Mouse (Mus musculus) gastrocnemius, adult 8-10 months (tissue): ENCODE measurements around the gene Defb29. TPM values are rescaled to one million over a fixed set of nuclear protein-coding genes. Genes with fewer than 3 reads are reported as not detected.

Source experiments
- DNase-seq, 2 experiments: peaks; one replicate each; pipeline ENCODE4 v3.0.0; 2022; ENCODE audit warnings: low spot score in 2 of 2
- total RNA-seq, 4 experiments: library from RNA; stranded (reverse); gene quantifications; 2 replicates each; pipeline ENCODE4 v1.2.4; 2022

The Defb29 gene
- total RNA-seq, 4 experiments from 2014 or later = not detected

GRCm38 (mm10) chr2:152500863-152501229 lies 39.1 kb downstream of the Defb29 start:
- no peak for DNase-seq

GRCm38 (mm10) chr2:152500204-152500862 lies 39.6 kb downstream of the Defb29 start:
- no peak for DNase-seq

GRCm38 (mm10) chr2:152498020-152498419 lies 41.9 kb downstream of the Defb29 start:
- no peak for DNase-seq

- DNase-seq = no peak
Observed at GRCm38 (mm10) chr2:152493151-152493550, 46.7 kb downstream of the Defb29 start.

- DNase-seq = no peak
Observed at GRCm38 (mm10) chr2:152490038-152490437, 49.9 kb downstream of the Defb29 start, which contains the start of gene Defb22. Gene Defb22 (minus strand): TSS chr2:152490138.

Other genes starting within 250 kb of the Defb29 start
- 10 to 100 TPM; 18.4 to 27.9 (median 24.9) TPM for gene Tbc1d20, start 246.3 kb downstream of the Defb29 start, total RNA-seq
- gene Rbck1, start 207.4 kb downstream of the Defb29 start, total RNA-seq = 10 to 100 TPM; 23.7 to 31.7 (median 27.1) TPM
- gene Trib3, start 196.1 kb downstream of the Defb29 start, total RNA-seq = 1 to 10 TPM in 2 of 4 experiments, under 1 TPM in 2; 0.58 to 2.0 (median 1.1) TPM
- under 1 TPM in 1 of 4 experiments, not detected in 3; 0.22 TPM for gene Nrsn2, start 163.5 kb downstream of the Defb29 start, total RNA-seq
- under 1 TPM; 0.34 to 0.58 (median 0.49) TPM for gene Sox12, start 142.0 kb downstream of the Defb29 start, total RNA-seq
- gene Zcchc3, start 125.1 kb downstream of the Defb29 start, total RNA-seq = under 1 TPM; 0.46 to 0.88 (median 0.84) TPM
- gene 6820408C15Rik, start 124.5 kb downstream of the Defb29 start, total RNA-seq = not detected
- not detected for gene Defb23, start 75.5 kb downstream of the Defb29 start, total RNA-seq
- not detected for gene Defb20, start 63.0 kb downstream of the Defb29 start, total RNA-seq
- gene Defb22, start 50.0 kb downstream of the Defb29 start, total RNA-seq = not detected
- not detected for gene Defb26, start 28.4 kb downstream of the Defb29 start, total RNA-seq
- not detected for gene Defb28, start 21.8 kb downstream of the Defb29 start, total RNA-seq
- gene Gm17416, start 29.2 kb upstream of the Defb29 start, total RNA-seq = not detected
- not detected for gene Defb21, start 32.6 kb upstream of the Defb29 start, total RNA-seq
- not detected for gene Defb19, start 40.2 kb upstream of the Defb29 start, total RNA-seq
- gene Defb45, start 59.3 kb upstream of the Defb29 start, total RNA-seq = under 1 TPM in 1 of 4 experiments, not detected in 3; 0.94 TPM
- gene Defb36, start 64.2 kb upstream of the Defb29 start, total RNA-seq = not detected
- not detected for gene Defb25, start 83.0 kb upstream of the Defb29 start, total RNA-seq
- 1 to 10 TPM; 1.5 to 2.5 (median 1.7) TPM for gene Rem1, start 86.9 kb upstream of the Defb29 start, total RNA-seq
- gene H13, start 129.4 kb upstream of the Defb29 start, total RNA-seq = 10 to 100 TPM; 25.7 to 34.6 (median 28.7) TPM
- gene Mcts2, start 146.9 kb upstream of the Defb29 start, total RNA-seq = 10 to 100 TPM; 10.2 to 12.8 (median 11.9) TPM
- 10 to 100 TPM in 1 of 4 experiments, 1 to 10 TPM in 3; 6.7 to 16.6 (median 8.4) TPM for gene Id1, start 196.2 kb upstream of the Defb29 start, total RNA-seq
- 1 to 10 TPM; 1.4 to 3.1 (median 2.0) TPM for gene Cox4i2, start 214.1 kb upstream of the Defb29 start, total RNA-seq